Mouse (Mus musculus): ENCODE measurements at regions not wholly inside any gene's neighbourhood (a gene's known extent, or its start where the extent isn't known, plus 50 kb on each side); places are given as distances from the start of the nearest gene placed in this dataset.

GRCm38 (mm10) chr12:110387567-110387966 lies 59.4 kb upstream of the Ppp2r5c start:
- no peak for TF ChIP-seq ELF1 (IDR thresholded peaks at IDR 0.05; ENCODE audit: low read depth, low read length)
- no peak for TF ChIP-seq CTCF (IDR thresholded peaks at IDR 0.05 in 2 of 3, conservative IDR thresholded peaks at IDR 0.05 in 1 of 3; ENCODE audit: control insufficient read depth in 1 of 3, insufficient read depth in 1 of 3, low read depth in 2 of 3, low read length in 3 of 3, poor library complexity in 1 of 3, severe bottlenecking in 1 of 3)
- no peak for TF ChIP-seq MYC (IDR thresholded peaks at IDR 0.05; ENCODE audit: low read depth, low read length)
- TF ChIP-seq POLR2A (IDR thresholded peaks at IDR 0.05; ENCODE audit: control insufficient read depth in 1 of 2, insufficient read depth in 1 of 2, low read depth in 1 of 2, low read length in 2 of 2, poor library complexity in 1 of 2): no peak
- TF ChIP-seq MAZ (IDR thresholded peaks at IDR 0.05; ENCODE audit: low read depth, low read length): no peak
